Mouse (Mus musculus) stomach, postnatal 0 days (tissue): ENCODE data around the gene Gm960.

Source experiments
- CTCF ChIP-seq: IDR thresholded peaks from 2 replicates; pipeline ENCODE4 v1.5.1; 2016; ENCODE audit warnings: antibody characterized with exemption, low read depth, mild to moderate bottlenecking, moderate library complexity
- EP300 ChIP-seq: optimal IDR thresholded peaks from 2 replicates; pipeline ENCODE3; 2016; ENCODE audit warnings: antibody characterized with exemption

- TF ChIP-seq CTCF (no peak), EP300 (no peak)
Measured at GRCm38 (mm10) chr19:4579296-4579695, 119.2 kb downstream of the Gm960 start.
